Comparison of ENCODE assay signal across 8 mouse cellular contexts in the genomic region with DNA sequence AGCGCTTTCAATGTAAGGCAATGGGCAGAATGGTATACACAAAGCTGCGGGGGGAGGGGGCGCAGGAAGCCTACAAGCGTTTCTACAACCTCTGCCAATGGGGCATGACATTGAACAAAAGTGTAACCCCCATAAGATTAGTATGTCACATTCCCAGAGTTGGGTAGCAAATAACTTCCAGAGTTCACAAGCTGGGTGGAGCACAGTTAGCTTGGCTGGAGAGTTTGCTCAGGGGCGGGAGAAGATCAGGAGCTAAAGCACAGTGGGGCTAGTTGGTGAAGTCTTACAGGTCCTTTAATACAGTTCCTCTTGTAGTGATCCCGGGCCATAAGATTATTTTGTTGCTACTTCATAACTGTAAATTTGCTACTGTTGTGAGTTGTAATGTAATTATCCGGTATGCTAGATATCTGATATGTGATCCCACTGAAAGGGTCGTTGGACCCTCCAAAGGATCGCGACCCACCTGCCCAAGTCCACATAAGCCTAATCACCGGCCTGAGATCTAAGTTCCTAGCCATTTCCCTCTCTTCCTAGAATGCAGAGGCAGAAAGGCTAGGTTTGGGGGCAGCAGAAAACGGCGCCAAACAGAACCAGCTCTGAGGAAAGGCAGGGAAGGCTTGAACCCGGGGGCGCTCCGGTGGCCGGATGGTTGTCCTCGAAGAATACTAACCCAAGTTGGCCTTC. TPM values are rescaled to one million over a fixed set of nuclear protein-coding genes. Genes with fewer than 3 reads are reported as not detected.
DNase-seq lines count a peak whose midpoint lies in the region; ATAC-seq and TF ChIP-seq lines count a peak whose summit lies in the region.

No protein-coding gene starts in this region.

- peak; percentile 19 to 36 for DNase-seq in cerebellum, postnatal 25 days
- no peak for DNase-seq in cerebellum, adult 11 months
- DNase-seq in embryonic facial prominence, embryonic 14.5 days (ENCODE audit: low spot score) = peak; percentile 54
- DNase-seq in induced T-regulatory cell, adult 2 months (ENCODE audit: low read depth) = peak; percentile 52
- DNase-seq in ovary, adult 18-20 months (ENCODE audit: low spot score) = no peak
- no peak for DNase-seq in frontal cortex, adult 2 months (ENCODE audit: extremely low spot score in 1 of 2, low spot score in 1 of 2)

- no peak for TF ChIP-seq CTCF in C2C12 (IDR thresholded peaks at IDR 0.05; ENCODE audit: control insufficient read depth, insufficient read depth, insufficient read length)

- H3K27me3 ChIP-seq in C2C12 (ENCODE audit: control insufficient read depth, insufficient read depth, insufficient read length) = no peaks in the 10 kb centered on the region
- H3K27me3 ChIP-seq in embryonic facial prominence, embryonic 14.5 days (replicated peaks; ENCODE audit: control insufficient read depth, insufficient read depth, low read length) = no peaks in the 10 kb centered on the region

- ATAC-seq in embryonic facial prominence, embryonic 14.5 days (ENCODE audit: low read depth) = peak; percentile 42; the same call in 1 of the 2 replicates
- peak; percentile 38 for ATAC-seq in megakaryocyte-erythroid progenitor cell, adult 5-6 weeks (replicated peaks; ENCODE audit: low FRiP score, low TSS enrichment, poor library complexity, severe bottlenecking)

- no peaks in the 10 kb centered on the region for H3K9me3 ChIP-seq in embryonic facial prominence, embryonic 14.5 days (ENCODE audit: control insufficient read depth, low read length)

- peaks cover 26% of the 10 kb centered on the region for H3K36me3 ChIP-seq in C2C12 (ENCODE audit: control insufficient read depth, insufficient read depth)
- no peaks in the 10 kb centered on the region for H3K36me3 ChIP-seq in embryonic facial prominence, embryonic 14.5 days (ENCODE audit: control insufficient read depth, insufficient read depth, low read length)

- peak overlapping the region; percentile 93 for H3K4me3 ChIP-seq in C2C12 (ENCODE audit: insufficient read depth, poor library complexity, severe bottlenecking)
- peak overlapping the region; percentile 96 for H3K4me3 ChIP-seq in embryonic facial prominence, embryonic 14.5 days (ENCODE audit: low read depth, low read length)

- peak overlapping the region; percentile 86 for H3K27ac ChIP-seq in embryonic facial prominence, embryonic 14.5 days (replicated peaks; ENCODE audit: low read depth, low read length)

- H3K4me2 ChIP-seq in embryonic facial prominence, embryonic 14.5 days (ENCODE audit: low read depth, low read length) = peak overlapping the region; percentile 71

- H3K79me3 ChIP-seq in C2C12 (ENCODE audit: low read depth) = peaks cover 39% of the 10 kb centered on the region

- H3K79me2 ChIP-seq in C2C12 (ENCODE audit: control insufficient read depth, insufficient read depth) = peaks cover 49% of the 10 kb centered on the region

- H3ac ChIP-seq in C2C12 (ENCODE audit: control insufficient read depth, insufficient read length, low read depth) = peak overlapping the region; percentile 93

- 16% methylated on average over 17 of the region's 18 CpGs for WGBS in embryonic facial prominence, embryonic 14.5 days

- peak overlapping the region; percentile 96 for H3K9ac ChIP-seq in embryonic facial prominence, embryonic 14.5 days (ENCODE audit: low read depth, low read length)

- peaks cover 27% of the 10 kb centered on the region for H3K4me1 ChIP-seq in embryonic facial prominence, embryonic 14.5 days (ENCODE audit: control insufficient read depth, insufficient read depth, low read length)

TF ChIP-seq in C2C12, 6 proteins besides CTCF, POLR2A, EP300 and RAD21:
- TF ChIP-seq MYOG (IDR thresholded peaks at IDR 0.05; ENCODE audit: control insufficient read depth, extremely low read depth, insufficient read length) (no peak), CEBPB (IDR thresholded peaks at IDR 0.05; ENCODE audit: low read depth) (no peak), USF1 (IDR thresholded peaks at IDR 0.05; ENCODE audit: low read depth) (no peak), MYOD1 (IDR thresholded peaks at IDR 0.05; ENCODE audit: control insufficient read depth, insufficient read length, low read depth) (no peak), FOSL1 (IDR thresholded peaks at IDR 0.05; ENCODE audit: insufficient read depth, low read length, poor library complexity, severe bottlenecking) (no peak), MAX (IDR thresholded peaks at IDR 0.05) (no peak)

RNA-seq across cellular contexts. Expression of a gene that starts 0.4 kb away (rescaled TPM):
- polyA plus RNA-seq in C2C12 (2012; fragmentation: generic; extraction: Trizol) = 2.0 TPM
- polyA plus RNA-seq in embryonic facial prominence, embryonic 14.5 days (2014; fragmentation: Nextera tagmentation; extraction: Ambion mirVana) = 2.9 and 3.9 TPM in 2 replicates
- total RNA-seq in megakaryocyte-erythroid progenitor cell, adult 5-6 weeks (2014; fragmentation: Nextera tagmentation) = 2.5 and 11.8 TPM in 2 replicates
- 4.3 and 8.3 TPM in 2 replicates for total RNA-seq in megakaryocyte-erythroid progenitor cell, adult 5-6 weeks (2017)
- 1.3 TPM in 2 replicates for polyA plus RNA-seq in frontal cortex, adult 2 months (2012; rRNA removed)

RNA-seq across cellular contexts. Expression of a gene that starts 0.5 kb away (rescaled TPM):
- 167 TPM for polyA plus RNA-seq in C2C12 (2012; fragmentation: generic; extraction: Trizol)
- 110 and 112 TPM in 2 replicates for polyA plus RNA-seq in embryonic facial prominence, embryonic 14.5 days (2014; fragmentation: Nextera tagmentation; extraction: Ambion mirVana)
- 216 and 227 TPM in 2 replicates for total RNA-seq in megakaryocyte-erythroid progenitor cell, adult 5-6 weeks (2014; fragmentation: Nextera tagmentation)
- total RNA-seq in megakaryocyte-erythroid progenitor cell, adult 5-6 weeks (2017) = 230 and 281 TPM in 2 replicates
- 155 and 158 TPM in 2 replicates for polyA plus RNA-seq in frontal cortex, adult 2 months (2012; rRNA removed)

RNA-seq across cellular contexts. Expression of a gene that starts 40.9 kb away (rescaled TPM):
- polyA plus RNA-seq in C2C12 (2012; fragmentation: generic; extraction: Trizol) = 0.39 TPM
- polyA plus RNA-seq in embryonic facial prominence, embryonic 14.5 days (2014; fragmentation: Nextera tagmentation; extraction: Ambion mirVana) = 1.5 and 1.8 TPM in 2 replicates
- total RNA-seq in megakaryocyte-erythroid progenitor cell, adult 5-6 weeks (2014; fragmentation: Nextera tagmentation) = 0.35 TPM in 1 of 2 replicates, not detected in the other
- total RNA-seq in megakaryocyte-erythroid progenitor cell, adult 5-6 weeks (2017) = not detected in 2 replicates
- 35.6 and 40.1 TPM in 2 replicates for polyA plus RNA-seq in frontal cortex, adult 2 months (2012; rRNA removed)

Comparison
In these comparisons a context has a peak if more than half of its experiments do, and no peak if none do; other contexts are left out.
1. DNase-seq: peak in cerebellum, postnatal 25 days (2 of 2), embryonic facial prominence, embryonic 14.5 days (single experiment) and induced T-regulatory cell, adult 2 months (single experiment); none in cerebellum, adult 11 months (single experiment), ovary, adult 18-20 months (single experiment) and frontal cortex, adult 2 months (0 of 2).
2. RNA of a gene that starts 40.9 kb away (polyA plus RNA-seq): 35.6 to 40.1 TPM in frontal cortex, adult 2 months; 1.5 to 1.8 TPM in embryonic facial prominence, embryonic 14.5 days and 0.39 TPM in C2C12 (single experiment); every median in the first group is over 10 times any median in the second.